In the genomic region with DNA sequence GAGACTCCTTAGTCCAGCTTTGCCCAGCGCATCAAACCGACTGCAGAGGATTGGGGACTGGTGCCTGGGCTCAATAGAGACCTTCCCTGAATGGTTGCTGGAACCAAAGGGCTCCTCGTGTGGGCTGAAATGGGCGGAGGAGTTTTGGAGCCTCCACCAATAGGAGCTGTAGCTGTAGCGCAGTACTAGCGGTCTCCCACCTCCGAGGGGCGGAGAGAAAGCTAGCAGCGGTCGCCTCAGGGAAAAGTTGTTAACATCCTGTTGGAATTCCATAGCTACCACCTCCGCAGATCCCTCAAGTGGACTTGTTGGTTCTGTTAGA, we compare ENCODE assay signal across 8 mouse cellular contexts. TPM values are rescaled to one million over a fixed set of nuclear protein-coding genes. Genes with fewer than 3 reads are reported as not detected.
DNase-seq lines count a peak whose midpoint lies in the region; ATAC-seq lines count a peak whose summit lies in the region.

A gene (minus strand): TSS at position 67 of the 322 bp plus-strand sequence.

- 1% methylated on average over 11 of the region's 11 CpGs for WGBS in heart, embryonic 12.5 days
- 2% methylated on average over 11 of the region's 11 CpGs for WGBS in neural tube, embryonic 14.5 days

- H3K4me3 ChIP-seq in heart, embryonic 12.5 days: peak within 1 kb of the TSS; percentile 41
- H3K4me3 ChIP-seq in neural tube, embryonic 14.5 days (ENCODE audit: low read depth, low read length): peak within 1 kb of the TSS; percentile 30

- H3K4me2 ChIP-seq in heart, embryonic 12.5 days: peak within 1 kb of the TSS; percentile 71
- H3K4me2 ChIP-seq in neural tube, embryonic 14.5 days (ENCODE audit: low read depth, low read length): peak within 1 kb of the TSS; percentile 56

- H3K36me3 ChIP-seq in heart, embryonic 12.5 days: no peaks in the 10 kb centered on the region
- no peaks in the 10 kb centered on the region for H3K36me3 ChIP-seq in neural tube, embryonic 14.5 days (ENCODE audit: control insufficient read depth, insufficient read depth, low read length)

- peaks cover 14% of the 10 kb centered on the region for H3K4me1 ChIP-seq in heart, embryonic 12.5 days (replicated peaks)
- H3K4me1 ChIP-seq in neural tube, embryonic 14.5 days (ENCODE audit: control insufficient read depth, insufficient read depth, low read length): no peaks in the 10 kb centered on the region

- ATAC-seq in heart, embryonic 12.5 days (ENCODE audit: insufficient number of reproducible peaks, low FRiP score): peak; percentile 80; the same call in 1 of the 2 replicates
- peak; percentile 91 for ATAC-seq in neural tube, embryonic 14.5 days (ENCODE audit: low read depth)

- H3K27me3 ChIP-seq in heart, embryonic 12.5 days (replicated peaks): peaks cover 42% of the 10 kb centered on the region
- H3K27me3 ChIP-seq in neural tube, embryonic 14.5 days (ENCODE audit: control insufficient read depth, insufficient read depth, low read length): peaks cover 10% of the 10 kb centered on the region

- no peaks in the 10 kb centered on the region for H3K9me3 ChIP-seq in heart, embryonic 12.5 days (replicated peaks)
- H3K9me3 ChIP-seq in neural tube, embryonic 14.5 days (ENCODE audit: control insufficient read depth, low read length): no peaks in the 10 kb centered on the region

- no peak for DNase-seq in heart, adult 9 months (ENCODE audit: low spot score in 2 of 2)
- DNase-seq in WW6 (ENCODE audit: low read depth, low spot score): peak; percentile 58
- peak; percentile 15 to 24 for DNase-seq in frontal cortex, postnatal 10 days (ENCODE audit: low spot score in 2 of 2)
- peak; percentile 27 for DNase-seq in left cerebral cortex, postnatal 4 days
- no peak for DNase-seq in gastrocnemius, adult 18-20 months (ENCODE audit: low spot score)
- no peak for DNase-seq in urinary bladder, postnatal 25 days (ENCODE audit: low spot score)

- H3K9ac ChIP-seq in heart, embryonic 12.5 days: 0 out of 2 replicates have a peak within 1 kb of the TSS, but pooled peaks have one; percentile 1
- peak within 1 kb of the TSS; percentile 7; the same call in 1 of the 2 replicates for H3K9ac ChIP-seq in neural tube, embryonic 14.5 days (replicated peaks; ENCODE audit: low read depth, low read length)

- intact Hi-C loops in left cerebral cortex, postnatal 4 days (cut with DNase I): no loop called here

- H3K27ac ChIP-seq in heart, embryonic 12.5 days (ENCODE audit: poor library complexity, severe bottlenecking): no peak within 1 kb of the TSS
- no peak within 1 kb of the TSS for H3K27ac ChIP-seq in neural tube, embryonic 14.5 days (ENCODE audit: low read depth, low read length)

RNA-seq across cellular contexts. Expression of the gene that starts here (rescaled TPM):
- 0.26 TPM in 1 of 2 replicates, not detected in the other for polyA plus RNA-seq in heart, embryonic 12.5 days (2016; fragmentation: Nextera tagmentation; extraction: Ambion mirVana)
- 1 to 10 TPM; 1.7 to 2.7 TPM for total RNA-seq in left cerebral cortex, postnatal 4 days (2021)
- polyA plus RNA-seq in neural tube, embryonic 14.5 days (2014; fragmentation: Nextera tagmentation; extraction: Ambion mirVana): 0.67 and 1.1 TPM in 2 replicates
- total RNA-seq in gastrocnemius, adult 18-20 months (2021): not detected

Comparison
In these comparisons a context has a peak if more than half of its experiments do, and no peak if none do; other contexts are left out.
1. Peak in ATAC-seq, H3K4me3 ChIP-seq, H3K9ac ChIP-seq and H3K4me2 ChIP-seq in heart, embryonic 12.5 days; RNA of the gene not detected or under 1 TPM.
2. DNase-seq: peak in WW6 (single experiment), frontal cortex, postnatal 10 days (2 of 2) and left cerebral cortex, postnatal 4 days (single experiment); none in heart, adult 9 months (0 of 2), gastrocnemius, adult 18-20 months (single experiment) and urinary bladder, postnatal 25 days (single experiment).